Comparison of ENCODE assay signal across 11 mouse cellular contexts in genomic region chr11:59656016-59656415, GRCm38 (mm10). TPM values are rescaled to one million over a fixed set of nuclear protein-coding genes. Genes with fewer than 3 reads are reported as not detected.
A peak's percentile ranks its signal among the peaks of the same experiment; 100 is the strongest.
DNase-seq lines count a peak whose midpoint lies in the region; ATAC-seq and TF ChIP-seq lines count a peak whose summit lies in the region.
"Had no signal": no experiment of that assay in that cellular context is flagged by ENCODE, and none has a peak within 500 bp of the region (broad histone marks: within the 10 kb centered on the region; RNA-seq: fewer than 3 reads in every experiment).

No protein-coding gene starts in this region.

- TF ChIP-seq EP300 in MEL (IDR thresholded peaks at IDR 0.05; ENCODE audit: low read depth in 1 of 2, low read length in 2 of 2) = 0 out of 4 replicates have a peak, but pooled peaks of 1 of the 2 experiments have one; percentile 17

- peak; percentile 33 for DNase-seq in kidney, adult 9 months
- DNase-seq in kidney, postnatal 14 days = no peak
- DNase-seq in MEL (ENCODE audit: low read depth, low spot score) (no peak), ZHBTc4 (ENCODE audit: low read depth, low spot score) (peak; percentile 34)
- no peak for DNase-seq in liver, embryonic 13.5 days
- no peak for DNase-seq in embryo, embryonic 10 days (ENCODE audit: low spot score)
- no peak for DNase-seq in layer of hippocampus, postnatal 36 days
- DNase-seq: adrenal gland, adult 8-10 months; midbrain, embryonic 14.5 days; retina, postnatal 1 day had no signal

- H3K4me1 ChIP-seq in MEL (ENCODE audit: control insufficient read depth in 1 of 2, insufficient read depth in 2 of 2, low read length in 2 of 2) = peaks cover 12 to 22% of the 10 kb centered on the region in 2 experiments
- peaks cover 25% of the 10 kb centered on the region for H3K4me1 ChIP-seq in liver, embryonic 13.5 days (replicated peaks)

- no peaks in the 10 kb centered on the region for H3K79me2 ChIP-seq in MEL (ENCODE audit: control insufficient read depth, insufficient read depth, low read length, poor library complexity)

- no peak for TF ChIP-seq CTCF in MEL (IDR thresholded peaks at IDR 0.05 in 2 of 3, conservative IDR thresholded peaks at IDR 0.05 in 1 of 3; ENCODE audit: control insufficient read depth in 1 of 3, insufficient read depth in 1 of 3, low read depth in 2 of 3, low read length in 3 of 3, poor library complexity in 1 of 3, severe bottlenecking in 1 of 3)

- peak overlapping the region; percentile 2; the same call in 1 of the 2 replicates for H3K4me2 ChIP-seq in liver, embryonic 13.5 days

- no peaks in the 10 kb centered on the region for H3K27me3 ChIP-seq in MEL (ENCODE audit: control insufficient read depth in 1 of 2, insufficient read depth in 2 of 2, low read length in 2 of 2)
- H3K27me3 ChIP-seq in liver, embryonic 13.5 days = peaks cover 9% of the 10 kb centered on the region; the same call in 1 of the 2 replicates

- no peak overlapping the region for H3K27ac ChIP-seq in MEL (ENCODE audit: control insufficient read depth, low read depth, low read length)
- no peak overlapping the region for H3K27ac ChIP-seq in liver, embryonic 13.5 days

- no peak for TF ChIP-seq RAD21 in MEL (IDR thresholded peaks at IDR 0.05; ENCODE audit: low read depth, low read length)

- WGBS in liver, embryonic 13.5 days (ENCODE audit: insufficient replicate concordance) = 25% methylated on average over 7 of the region's 7 CpGs

- H3K9ac ChIP-seq in MEL (ENCODE audit: control insufficient read depth, low read depth, low read length, poor library complexity, severe bottlenecking) = no peak overlapping the region
- H3K9ac ChIP-seq in liver, embryonic 13.5 days = no peak overlapping the region

- no peaks in the 10 kb centered on the region for H3K9me3 ChIP-seq in MEL (replicated peaks; ENCODE audit: insufficient read depth, low read length)
- H3K9me3 ChIP-seq in liver, embryonic 13.5 days (replicated peaks) = no peaks in the 10 kb centered on the region

- 0 out of 4 replicates have a peak overlapping the region, but pooled peaks of 1 of the 2 experiments have one; percentile 24 for H3K4me3 ChIP-seq in MEL (ENCODE audit: control insufficient read depth in 1 of 2, insufficient read depth in 1 of 2, low read depth in 2 of 2, low read length in 2 of 2)
- no peak overlapping the region for H3K4me3 ChIP-seq in liver, embryonic 13.5 days (replicated peaks)

- no peak for TF ChIP-seq POLR2A in MEL (IDR thresholded peaks at IDR 0.05; ENCODE audit: control insufficient read depth in 1 of 2, insufficient read depth in 1 of 2, low read depth in 1 of 2, low read length in 2 of 2, poor library complexity in 1 of 2)

- peaks cover 0 to 17% of the 10 kb centered on the region in 2 experiments; a peak in 2 of 4 replicates for H3K36me3 ChIP-seq in MEL (ENCODE audit: control insufficient read depth in 1 of 2, insufficient read depth in 2 of 2, low read length in 2 of 2)
- no peaks in the 10 kb centered on the region for H3K36me3 ChIP-seq in liver, embryonic 13.5 days

- no peak for ATAC-seq in liver, embryonic 13.5 days (ENCODE audit: low read depth)
- ATAC-seq: hindbrain, embryonic 16.5 days had no signal

TF ChIP-seq in MEL, 35 proteins besides CTCF, POLR2A, EP300 and RAD21:
- TF ChIP-seq GATA1 (IDR thresholded peaks at IDR 0.05; ENCODE audit: low read depth, low read length) (0 out of 2 replicates have a peak, but pooled peaks have one; percentile 39), SMC3 (IDR thresholded peaks at IDR 0.05; ENCODE audit: low read depth, low read length) (no peak)

RNA-seq across cellular contexts. Expression of gene Mprip, which starts 5.1 kb away (rescaled TPM):
- 131 and 142 TPM in 2 replicates for total RNA-seq in MEL (2012; rRNA removed)
- polyA plus RNA-seq in MEL (2012; ENCODE audit: insufficient read depth in 1 of 2, insufficient read length in 2 of 2, low read depth in 1 of 2, low replicate concordance in 2 of 2, missing spikeins in 1 of 2) = 100 to 1,000 TPM; 103 to 174 TPM
- 10.7 and 11.8 TPM in 2 replicates for polyA plus RNA-seq in liver, embryonic 13.5 days (2015; fragmentation: Nextera tagmentation; extraction: Ambion mirVana)
- total RNA-seq in layer of hippocampus, postnatal 36 days (2021) = 100 to 1,000 TPM; 276 to 286 TPM

Comparison
In these comparisons a context has a peak if more than half of its experiments do, and no peak if none do; other contexts are left out.
1. DNase-seq: peak in kidney, adult 9 months (single experiment) and ZHBTc4 (single experiment); none in kidney, postnatal 14 days (single experiment), MEL (single experiment), liver, embryonic 13.5 days (single experiment), embryo, embryonic 10 days (single experiment) and layer of hippocampus, postnatal 36 days (0 of 2).